21 mouse cellular contexts compared by ENCODE assay signal in genomic region chr1:48617156-48617555, GRCm38 (mm10).
DNase-seq lines count a peak whose midpoint lies in the region; ATAC-seq and TF ChIP-seq lines count a peak whose summit lies in the region.
"Had no signal": no experiment of that assay in that cellular context is flagged by ENCODE, and none has a peak within 500 bp of the region (broad histone marks: within the 10 kb centered on the region; RNA-seq: fewer than 3 reads in every experiment).

No protein-coding gene starts in this region.

- H3K27ac ChIP-seq in kidney, embryonic 16.5 days (ENCODE audit: low read length), result no peak overlapping the region
- H3K27ac ChIP-seq: embryonic facial prominence, embryonic 13.5 days; embryonic facial prominence, embryonic 15.5 days; forebrain, embryonic 10.5 days; forebrain, embryonic 12.5 days; forebrain, embryonic 15.5 days had no signal

- H3K36me3 ChIP-seq in kidney, embryonic 16.5 days (ENCODE audit: insufficient read depth, low read length), result no peaks in the 10 kb centered on the region
- H3K36me3 ChIP-seq: embryonic facial prominence, embryonic 13.5 days; embryonic facial prominence, embryonic 15.5 days; forebrain, embryonic 10.5 days; forebrain, embryonic 12.5 days; forebrain, embryonic 15.5 days had no signal

- H3K9ac ChIP-seq in kidney, embryonic 16.5 days (replicated peaks; ENCODE audit: low read length), result no peak overlapping the region
- H3K9ac ChIP-seq: embryonic facial prominence, embryonic 13.5 days; embryonic facial prominence, embryonic 15.5 days; forebrain, embryonic 12.5 days; forebrain, embryonic 15.5 days had no signal

- no peaks in the 10 kb centered on the region for H3K27me3 ChIP-seq in kidney, embryonic 16.5 days (ENCODE audit: insufficient read depth, low read length)
- H3K27me3 ChIP-seq: embryonic facial prominence, embryonic 13.5 days; embryonic facial prominence, embryonic 15.5 days; forebrain, embryonic 12.5 days; forebrain, embryonic 15.5 days had no signal

- H3K4me3 ChIP-seq in kidney, embryonic 16.5 days (ENCODE audit: low read length), result no peak overlapping the region
- H3K4me3 ChIP-seq: embryonic facial prominence, embryonic 13.5 days; embryonic facial prominence, embryonic 15.5 days; erythroblast, embryonic 14.5 days; forebrain, embryonic 10.5 days; forebrain, embryonic 12.5 days; forebrain, embryonic 15.5 days had no signal

- no peak for TF ChIP-seq CTCF in brain, embryonic 14.5 days (IDR thresholded peaks at IDR 0.05; ENCODE audit: borderline replicate concordance, extremely low read depth, insufficient read depth, insufficient read length)

- no peak for DNase-seq in frontal cortex, postnatal 14 days (ENCODE audit: low spot score in 2 of 2)
- DNase-seq in brain, embryonic 14.5 days (ENCODE audit: low read depth), result peak; percentile 36
- DNase-seq in ovary, adult 18-20 months (ENCODE audit: low spot score), result no peak
- DNase-seq: adrenal gland, adult 2 months; adrenal gland, postnatal 10 days; adrenal gland, postnatal 25 days; cerebellum, adult 11 months; cerebellum, adult 18-20 months; cerebellum, adult 8-10 months; cerebellum, adult 9-11 months; cerebellum, postnatal 14 days; cerebellum, postnatal 36 days; embryo, embryonic 11 days had no signal

- no peak overlapping the region for H3K4me2 ChIP-seq in kidney, embryonic 16.5 days (replicated peaks; ENCODE audit: low read depth, low read length)
- H3K4me2 ChIP-seq: embryonic facial prominence, embryonic 13.5 days; embryonic facial prominence, embryonic 15.5 days; forebrain, embryonic 12.5 days; forebrain, embryonic 15.5 days had no signal

- no peaks in the 10 kb centered on the region for H3K9me3 ChIP-seq in kidney, embryonic 16.5 days (ENCODE audit: low read length)
- H3K9me3 ChIP-seq: embryonic facial prominence, embryonic 13.5 days; embryonic facial prominence, embryonic 15.5 days; forebrain, embryonic 10.5 days; forebrain, embryonic 12.5 days; forebrain, embryonic 15.5 days had no signal

- WGBS in kidney, embryonic 16.5 days, result 93% methylated on average over 1 of the region's 1 CpGs

- no peaks in the 10 kb centered on the region for H3K4me1 ChIP-seq in kidney, embryonic 16.5 days (ENCODE audit: insufficient read depth, low read length)
- H3K4me1 ChIP-seq: embryonic facial prominence, embryonic 13.5 days; embryonic facial prominence, embryonic 15.5 days; forebrain, embryonic 10.5 days; forebrain, embryonic 12.5 days; forebrain, embryonic 15.5 days had no signal

- TF ChIP-seq POLR2A in brain, embryonic 14.5 days (IDR thresholded peaks at IDR 0.05; ENCODE audit: borderline replicate concordance, extremely low read depth, insufficient read depth, insufficient read length, poor library complexity, severe bottlenecking), result no peak

- peak; percentile 67; the same call in 1 of the 2 replicates for ATAC-seq in frontal cortex, adult (ENCODE audit: low TSS enrichment)
- ATAC-seq in kidney, embryonic 16.5 days (ENCODE audit: low FRiP score, low TSS enrichment), result no peak
- ATAC-seq: forebrain, embryonic 15.5 days had no signal
